Mouse (Mus musculus): ENCODE measurements at regions not wholly inside any gene's neighbourhood (a gene's known extent, or its start where the extent isn't known, plus 50 kb on each side); places are given as distances from the start of the nearest gene placed in this dataset.

GRCm38 (mm10) chr3:76014766-76015165 lies 58.0 kb upstream of the Golim4 start:
- Histone ChIP-seq H3K27me3 (ENCODE audit: control insufficient read depth, insufficient read depth, low read length) (no peaks in the 10 kb centered on the region), H3K4me2 (ENCODE audit: low read depth) (no peak overlapping the region), H3K4me1 (replicated peaks; ENCODE audit: control insufficient read depth in 2 of 2, insufficient read depth in 2 of 2, low read length in 1 of 2) (no peaks in the 10 kb centered on the region), H3K9me3 (ENCODE audit: control insufficient read depth, low read length) (no peaks in the 10 kb centered on the region), H3K9ac (replicated peaks) (no peak overlapping the region), H3K27ac (no peak overlapping the region), H3K36me3 (replicated peaks; ENCODE audit: control insufficient read depth, insufficient read depth, low read depth) (no peaks in the 10 kb centered on the region), H3K4me3 (ENCODE audit: insufficient read depth in 1 of 2, low read depth in 2 of 2, low read length in 2 of 2) (no peak overlapping the region)
- 61% methylated on average over 4 of the region's 4 CpGs for WGBS (ENCODE audit: insufficient replicate concordance)
- TF ChIP-seq EP300 (IDR thresholded peaks at IDR 0.05; ENCODE audit: low read depth), result no peak
- no peak for TF ChIP-seq CTCF (IDR thresholded peaks at IDR 0.05; ENCODE audit: low read depth)
- ATAC-seq (ENCODE audit: insufficient read depth) (no peak), DNase-seq (ENCODE audit: low read depth in 3 of 3, low spot score in 3 of 3) (no peak)

- ATAC-seq (ENCODE audit: insufficient read depth), result no peak
- no peak overlapping the region for H3K4me2 ChIP-seq (ENCODE audit: low read depth)
- H3K9me3 ChIP-seq (ENCODE audit: control insufficient read depth, low read length), result no peaks in the 10 kb centered on the region
- DNase-seq (ENCODE audit: low read depth in 3 of 3, low spot score in 3 of 3), result no peak
- no peaks in the 10 kb centered on the region for H3K36me3 ChIP-seq (replicated peaks; ENCODE audit: control insufficient read depth, insufficient read depth, low read depth)
- TF ChIP-seq EP300 (IDR thresholded peaks at IDR 0.05; ENCODE audit: low read depth) (no peak), CTCF (IDR thresholded peaks at IDR 0.05; ENCODE audit: low read depth) (peak; percentile 46)
- no peak overlapping the region for H3K27ac ChIP-seq
- 16% methylated on average over 3 of the region's 3 CpGs for WGBS (ENCODE audit: insufficient replicate concordance)
- H3K4me3 ChIP-seq (ENCODE audit: insufficient read depth in 1 of 2, low read depth in 2 of 2, low read length in 2 of 2), result no peak overlapping the region
- no peak overlapping the region for H3K9ac ChIP-seq (replicated peaks)
- no peaks in the 10 kb centered on the region for H3K4me1 ChIP-seq (replicated peaks; ENCODE audit: control insufficient read depth in 2 of 2, insufficient read depth in 2 of 2, low read length in 1 of 2)
- H3K27me3 ChIP-seq (ENCODE audit: control insufficient read depth, insufficient read depth, low read length), result no peaks in the 10 kb centered on the region
Measured at GRCm38 (mm10) chr3:76008564-76009183, 51.9 kb upstream of the Golim4 start.
